ENCODE assay signal across 8 mouse cellular contexts in genomic region chr2:172862850-172863468, GRCm38 (mm10).
DNase-seq lines count a peak whose midpoint lies in the region; ATAC-seq and TF ChIP-seq lines count a peak whose summit lies in the region.

No protein-coding gene starts in this region.

- H3K4me1 ChIP-seq in ES-E14 (ENCODE audit: control insufficient read depth in 2 of 2, insufficient read depth in 2 of 2, low read length in 2 of 2, poor library complexity in 1 of 2) = peaks cover 26 to 34% of the 10 kb centered on the region in 2 experiments
- H3K4me1 ChIP-seq in heart, embryonic 10.5 days = peaks cover 77% of the 10 kb centered on the region
- peaks cover 60% of the 10 kb centered on the region for H3K4me1 ChIP-seq in limb, embryonic 13.5 days
- peaks cover 16% of the 10 kb centered on the region for H3K4me1 ChIP-seq in neural tube, embryonic 12.5 days
- H3K4me1 ChIP-seq in cerebellum, adult 2 months (ENCODE audit: control insufficient read depth, insufficient read depth, low read length) = 0 out of 2 replicates have a peak, but pooled peaks cover 3% of the 10 kb centered on the region

- no peak overlapping the region for H3K9ac ChIP-seq in ES-E14 (ENCODE audit: insufficient read depth, low read depth, low read length, poor library complexity, severe bottlenecking)
- peak overlapping the region; percentile 5; the same call in 1 of the 2 replicates for H3K9ac ChIP-seq in limb, embryonic 13.5 days
- no peak overlapping the region for H3K9ac ChIP-seq in neural tube, embryonic 12.5 days

- WGBS in heart, embryonic 10.5 days = 7% methylated on average over 29 of the region's 29 CpGs
- 23% methylated on average over 29 of the region's 29 CpGs for WGBS in limb, embryonic 13.5 days
- WGBS in neural tube, embryonic 12.5 days = 46% methylated on average over 29 of the region's 29 CpGs
- 22% methylated on average over 29 of the region's 29 CpGs for WGBS in cerebellum, adult 2 months

- peak overlapping the region; percentile 54 for H3K4me2 ChIP-seq in limb, embryonic 13.5 days (replicated peaks)
- peak overlapping the region; percentile 33 for H3K4me2 ChIP-seq in neural tube, embryonic 12.5 days (replicated peaks)

- H3K27me3 ChIP-seq in heart, embryonic 10.5 days (ENCODE audit: insufficient read depth, poor library complexity, severe bottlenecking) = no peaks in the 10 kb centered on the region
- peaks cover 10% of the 10 kb centered on the region for H3K27me3 ChIP-seq in limb, embryonic 13.5 days
- 0 out of 2 replicates have a peak, but pooled peaks cover 9% of the 10 kb centered on the region for H3K27me3 ChIP-seq in neural tube, embryonic 12.5 days (replicated peaks)
- no peaks in the 10 kb centered on the region for H3K27me3 ChIP-seq in cerebellum, adult 2 months (ENCODE audit: control insufficient read depth, insufficient read depth, low read length)

- H3K9me3 ChIP-seq in ES-E14 (ENCODE audit: control insufficient read depth, insufficient read depth, low read depth, low read length) = no peaks in the 10 kb centered on the region
- H3K9me3 ChIP-seq in heart, embryonic 10.5 days = no peaks in the 10 kb centered on the region
- H3K9me3 ChIP-seq in limb, embryonic 13.5 days = peaks cover 4% of the 10 kb centered on the region; the same call in 1 of the 2 replicates
- no peaks in the 10 kb centered on the region for H3K9me3 ChIP-seq in neural tube, embryonic 12.5 days

- H3K4me3 ChIP-seq in ES-E14 (ENCODE audit: insufficient read depth in 1 of 2, low read depth in 1 of 2, low read length in 2 of 2, poor library complexity in 1 of 2, severe bottlenecking in 1 of 2) = peak overlapping the region; percentile 7 to 50; a peak in 3 of 4 replicates
- H3K4me3 ChIP-seq in heart, embryonic 10.5 days = peak overlapping the region; percentile 33
- peak overlapping the region; percentile 15; the same call in 1 of the 2 replicates for H3K4me3 ChIP-seq in limb, embryonic 13.5 days
- H3K4me3 ChIP-seq in neural tube, embryonic 12.5 days = no peak overlapping the region
- no peak overlapping the region for H3K4me3 ChIP-seq in cerebellum, adult 2 months (replicated peaks; ENCODE audit: insufficient read depth, low read depth, low read length)

- in situ Hi-C loops in ES-E14 (cut with MboI; ENCODE audit: low sequenced_read_pairs in 2 of 2, unreplicated experiment in 2 of 2) = no loop called here

- ATAC-seq in limb, embryonic 13.5 days (ENCODE audit: low FRiP score, low read depth) = peak; percentile 51; the same call in 1 of the 2 replicates
- no peak for ATAC-seq in neural tube, embryonic 12.5 days (ENCODE audit: low FRiP score, low read depth)

- TF ChIP-seq CTCF in cerebellum, adult 2 months (IDR thresholded peaks at IDR 0.05; ENCODE audit: borderline replicate concordance, insufficient read depth, low read depth, low read length) = no peak

- no peak for TF ChIP-seq POLR2A in cerebellum, adult 2 months (IDR thresholded peaks at IDR 0.05; ENCODE audit: borderline replicate concordance, insufficient read depth, low read length)

- no peaks in the 10 kb centered on the region for H3K36me3 ChIP-seq in ES-E14 (ENCODE audit: control insufficient read depth, insufficient read depth, low read length, poor library complexity, severe bottlenecking)
- peaks cover 12% of the 10 kb centered on the region; the same call in 1 of the 2 replicates for H3K36me3 ChIP-seq in heart, embryonic 10.5 days
- H3K36me3 ChIP-seq in limb, embryonic 13.5 days = no peaks in the 10 kb centered on the region
- no peaks in the 10 kb centered on the region for H3K36me3 ChIP-seq in neural tube, embryonic 12.5 days

- H3K27ac ChIP-seq in ES-E14 (ENCODE audit: insufficient read depth, low read depth, low read length, poor library complexity, severe bottlenecking) = no peak overlapping the region
- H3K27ac ChIP-seq in heart, embryonic 10.5 days = peak overlapping the region; percentile 86
- peak overlapping the region; percentile 44; the same call in 1 of the 2 replicates for H3K27ac ChIP-seq in limb, embryonic 13.5 days
- H3K27ac ChIP-seq in neural tube, embryonic 12.5 days = no peak overlapping the region
- no peak overlapping the region for H3K27ac ChIP-seq in cerebellum, adult 2 months (ENCODE audit: insufficient read depth, low read length)

- peak; percentile 67 for DNase-seq in ES-E14 (ENCODE audit: low read depth, low spot score)
- DNase-seq in embryo, embryonic 10.5 days (ENCODE audit: low spot score) = peak; percentile 65
- DNase-seq in heart, embryonic 10.5 days (ENCODE audit: low spot score) = peak; percentile 95
- DNase-seq in kidney, adult 8-10 months = peak; percentile 18 to 43
- peak; percentile 69 for DNase-seq in urinary bladder, postnatal 25 days (ENCODE audit: low spot score)
- DNase-seq in cerebellum, adult 2 months = no peak

TF ChIP-seq in ES-E14, 5 proteins besides CTCF, POLR2A, EP300 and RAD21:
- no peak for TF ChIP-seq ZNF384 (IDR thresholded peaks at IDR 0.05; ENCODE audit: low read depth, low read length)
- TF ChIP-seq MAFK (IDR thresholded peaks at IDR 0.05; ENCODE audit: insufficient read depth, low read depth, low read length) = no peak
- TF ChIP-seq HCFC1 (IDR thresholded peaks at IDR 0.05; ENCODE audit: borderline replicate concordance, insufficient read depth, low read length) = no peak
- no peak for TF ChIP-seq ZC3H11A (IDR thresholded peaks at IDR 0.05; ENCODE audit: borderline replicate concordance, low read depth, low read length)
- no peak for TF ChIP-seq CHD2 (IDR thresholded peaks at IDR 0.05; ENCODE audit: low read depth, low read length)

Comparison
In these comparisons a context has a peak if more than half of its experiments do, and no peak if none do; other contexts are left out.
1. DNase-seq: peak in ES-E14 (single experiment), embryo, embryonic 10.5 days (single experiment), heart, embryonic 10.5 days (single experiment), kidney, adult 8-10 months (2 of 2) and urinary bladder, postnatal 25 days (single experiment); none in cerebellum, adult 2 months (0 of 2).
2. H3K27ac ChIP-seq: peak in heart, embryonic 10.5 days (single experiment) and limb, embryonic 13.5 days (single experiment); none in ES-E14 (single experiment), neural tube, embryonic 12.5 days (single experiment) and cerebellum, adult 2 months (single experiment).
3. H3K4me3 ChIP-seq: peak in ES-E14 (2 of 2), heart, embryonic 10.5 days (single experiment) and limb, embryonic 13.5 days (single experiment); none in neural tube, embryonic 12.5 days (single experiment) and cerebellum, adult 2 months (single experiment).